Mouse (Mus musculus): Measurements from ENCODE around the gene Spin2f.
"Not testable (repeated sequence)": the region's sequence is repeated elsewhere in the genome, so short reads cannot be mapped to it uniquely, and the experiment has no call there.

Spin2f gene

DNA sequence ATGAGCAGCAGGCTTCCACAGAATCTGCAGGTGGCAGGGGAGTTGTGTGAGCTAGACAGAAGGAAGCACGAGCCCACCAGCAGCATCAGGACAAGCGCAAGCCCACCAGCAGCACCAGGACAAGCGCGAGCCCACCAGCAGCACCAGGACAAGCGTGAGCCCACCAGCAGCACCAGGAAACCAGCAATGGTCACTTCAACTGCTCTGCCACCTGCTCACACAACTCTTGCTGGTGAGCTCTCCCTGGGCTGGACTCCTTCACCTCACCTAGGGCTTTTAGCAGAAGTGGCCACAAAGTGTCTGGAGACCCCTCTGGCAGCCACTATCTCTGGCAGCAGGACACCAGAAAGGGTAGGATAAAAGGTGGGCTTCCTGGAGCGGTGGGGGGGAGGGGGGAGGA, at the start of gene Spin2f:
Gene Spin2f (plus strand): TSS at position 301 of the 400 bp plus-strand sequence.
- DNase-seq (ENCODE audit: low read depth) = not testable (repeated sequence)

DNA sequence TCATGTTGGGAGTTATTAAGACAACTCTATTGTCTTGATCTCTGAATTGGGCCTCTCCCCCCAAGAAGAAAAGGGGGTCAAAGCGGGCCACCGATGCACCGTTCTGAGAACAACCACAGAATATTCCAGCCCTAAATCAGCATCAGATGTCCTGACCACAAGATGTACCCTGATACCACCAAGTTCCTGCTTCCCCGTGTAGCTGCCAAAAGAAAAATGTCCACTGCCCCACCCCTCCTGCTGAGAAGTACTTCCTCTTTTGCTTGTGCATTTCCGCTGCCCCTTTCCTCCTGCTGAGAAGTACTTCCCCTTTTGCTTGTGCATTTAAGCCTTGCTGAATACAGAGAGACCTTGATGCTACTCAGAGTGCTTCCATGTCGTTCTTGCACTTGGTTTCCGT, 41.6 kb upstream of the Spin2f start:
- peak; percentile 3 for DNase-seq (ENCODE audit: low read depth)

- not testable (repeated sequence) for DNase-seq (ENCODE audit: low read depth)
These were observed 30.2 kb upstream of the Spin2f start for GRCm38 (mm10) chrX:31223536-31223935.

DNA sequence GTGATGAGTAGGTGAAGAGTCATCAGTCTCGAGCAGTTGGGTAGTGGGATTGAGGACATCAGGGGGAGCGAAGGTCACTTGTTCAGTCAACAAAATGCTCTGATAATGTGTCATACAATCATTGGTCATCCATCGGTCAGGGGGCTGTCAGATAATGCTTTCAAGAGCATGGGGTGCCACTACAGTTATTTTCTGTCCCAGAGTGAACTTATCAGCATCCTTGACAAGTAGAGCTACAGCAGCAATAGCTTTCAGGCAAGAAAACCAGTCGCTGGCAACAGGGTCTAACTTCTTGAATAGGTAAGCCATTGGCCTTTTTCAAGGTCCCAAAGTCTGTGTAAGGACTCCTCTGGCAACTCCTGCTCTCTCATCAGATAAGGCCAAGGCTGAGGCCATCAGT, 18.6 kb upstream of the Spin2f start:
- DNase-seq (ENCODE audit: low read depth) = not testable (repeated sequence)

DNA sequence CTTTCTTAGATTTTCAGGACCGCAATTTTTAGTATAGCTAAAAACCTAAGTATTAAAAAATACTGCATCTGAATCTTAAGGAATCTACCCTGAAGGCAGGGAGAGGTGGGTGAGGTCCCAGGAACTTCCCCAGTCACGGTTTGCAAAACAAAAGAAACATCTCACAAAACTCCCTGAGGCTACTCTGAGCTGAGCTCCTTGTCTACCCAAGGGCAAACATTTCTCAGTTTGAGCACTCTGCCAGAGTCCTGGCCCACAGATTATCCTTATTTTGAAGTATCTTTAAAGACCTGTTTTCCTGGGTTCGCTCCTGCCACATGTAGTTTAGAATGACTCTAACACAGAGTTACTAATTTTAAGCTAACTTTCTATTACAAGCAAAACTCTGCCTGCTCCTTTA, 11.9 kb upstream of the Spin2f start:
- DNase-seq (ENCODE audit: low read depth) = not testable (repeated sequence)
